Mouse (Mus musculus) inflammation-experienced regulatory T-cells (primary cell): ENCODE results near the gene D130040H23Rik. TPM values are rescaled to one million over a fixed set of nuclear protein-coding genes. Genes with fewer than 3 reads are reported as not detected.

ENCODE experiments used
- polyA plus RNA-seq, 2 experiments: library from polyadenylated mRNA; unstranded; fragments of 100-300 nt; shearing (Covaris generic); gene quantifications; one replicate each; pipeline ENCODE4 v1.2.1; 2017

Gene D130040H23Rik
- 10 to 100 TPM; 14.9 to 21.4 TPM for polyA plus RNA-seq

GRCm38 (mm10) chr8:69270386-69271202, at the start of gene D130040H23Rik:
D130040H23Rik (plus strand) TSS chr8:69271080.

Other genes starting within 250 kb of the D130040H23Rik start
- 10 to 100 TPM; 21.4 to 22.5 TPM for gene Zfp930, start 62.0 kb upstream of the D130040H23Rik start, polyA plus RNA-seq
- gene Gm9495, start 182.5 kb downstream of the D130040H23Rik start, polyA plus RNA-seq = under 1 TPM; 0.07 to 0.88 TPM